Mouse (Mus musculus) liver, embryonic 12.5 days (tissue): Measurements from ENCODE around the gene Ykt6. TPM values are rescaled to one million over a fixed set of nuclear protein-coding genes. Genes with fewer than 3 reads are reported as not detected.
"Not testable (repeated sequence)": the region's sequence is repeated elsewhere in the genome, so short reads cannot be mapped to it uniquely, and the experiment has no call there.

Experiments used
- ATAC-seq: fragments of 200-750 bp; cut with Nextera tagmentation; 2 replicates; pipeline ENCODE4 v1.8.0; 2017; ENCODE audit warnings: moderate number of reproducible peaks, mild to moderate bottlenecking, moderate library complexity
- H3K27ac ChIP-seq: fragments of 300-500 bp; sonication (generic); 2 replicates; pipeline ENCODE4 v1.5.1; 2016; ENCODE audit warnings: mild to moderate bottlenecking
- H3K27me3 ChIP-seq: fragments of 300-500 bp; sonication (generic); replicated peaks from 2 replicates; pipeline ENCODE4 v1.6.1; 2016; ENCODE audit warnings: mild to moderate bottlenecking, moderate library complexity
- H3K36me3 ChIP-seq: fragments of 300-500 bp; sonication (generic); 2 replicates; pipeline ENCODE4 v1.6.1; 2016; ENCODE audit warnings: mild to moderate bottlenecking, moderate library complexity
- H3K4me1 ChIP-seq: fragments of 300-500 bp; sonication (generic); 2 replicates; pipeline ENCODE4 v1.6.1; 2016
- H3K4me2 ChIP-seq: fragments of 300-500 bp; sonication (generic); 2 replicates; pipeline ENCODE4 v1.6.1; 2016; ENCODE audit warnings: mild to moderate bottlenecking, moderate library complexity
- H3K4me3 ChIP-seq: fragments of 300-500 bp; sonication (generic); 2 replicates; pipeline ENCODE4 v1.5.1; 2016; ENCODE audit warnings: mild to moderate bottlenecking, moderate library complexity
- H3K9ac ChIP-seq: fragments of 300-500 bp; sonication (generic); 2 replicates; pipeline ENCODE4 v1.6.1; 2016; ENCODE audit warnings: mild to moderate bottlenecking, moderate library complexity
- H3K9me3 ChIP-seq: fragments of 300-500 bp; sonication (generic); replicated peaks from 2 replicates; pipeline ENCODE4 v1.6.1; 2016; ENCODE audit warnings: mild to moderate bottlenecking, moderate library complexity
- WGBS: fragments of 180-500 bp; shearing (Covaris S2); methylation state at CpG from one replicate; pipeline ENCODE4 v1.1.7; 2016; ENCODE audit not compliant: insufficient replicate concordance; 5-methylcytosine and 5-hydroxymethylcytosine counted together
- polyA plus RNA-seq: library from polyadenylated mRNA; unstranded; fragments of >200 nt; fragmentation: Nextera tagmentation; extraction: Ambion mirVana; gene quantifications from 2 replicates; pipeline ENCODE4 v1.2.1, GENCODE M21; 2016

Gene Ykt6
- polyA plus RNA-seq, 1 experiment from 2014 or later: 25.7 TPM

GRCm38 (mm10) chr11:5919606-5920005 is 35.9 kb upstream of the Ykt6 start:
- Histone ChIP-seq H3K9me3 (no peaks in the 10 kb centered on the region), H3K27ac (no peak overlapping the region), H3K9ac (no peak overlapping the region), H3K4me3 (no peak overlapping the region), H3K4me2 (no peak overlapping the region), H3K4me1 (peaks cover 9% of the 10 kb centered on the region), H3K36me3 (no peaks in the 10 kb centered on the region), H3K27me3 (peaks cover 16% of the 10 kb centered on the region; the same call in 1 of the 2 replicates)
- 71% methylated on average over 4 of the region's 4 CpGs for WGBS
- peak; percentile 67 for ATAC-seq

GRCm38 (mm10) chr11:5920323-5920960 is 35.1 kb upstream of the Ykt6 start:
- ATAC-seq: peak; percentile 71
- Histone ChIP-seq H3K27me3 (0 out of 2 replicates have a peak, but pooled peaks cover 10% of the 10 kb centered on the region), H3K4me1 (peaks cover 9% of the 10 kb centered on the region), H3K9me3 (no peaks in the 10 kb centered on the region), H3K36me3 (no peaks in the 10 kb centered on the region), H3K27ac (no peak overlapping the region), H3K4me2 (peak overlapping the region; percentile 28; the same call in 1 of the 2 replicates), H3K4me3 (no peak overlapping the region), H3K9ac (no peak overlapping the region)
- 30% methylated on average over 17 of the region's 17 CpGs for WGBS

DNA sequence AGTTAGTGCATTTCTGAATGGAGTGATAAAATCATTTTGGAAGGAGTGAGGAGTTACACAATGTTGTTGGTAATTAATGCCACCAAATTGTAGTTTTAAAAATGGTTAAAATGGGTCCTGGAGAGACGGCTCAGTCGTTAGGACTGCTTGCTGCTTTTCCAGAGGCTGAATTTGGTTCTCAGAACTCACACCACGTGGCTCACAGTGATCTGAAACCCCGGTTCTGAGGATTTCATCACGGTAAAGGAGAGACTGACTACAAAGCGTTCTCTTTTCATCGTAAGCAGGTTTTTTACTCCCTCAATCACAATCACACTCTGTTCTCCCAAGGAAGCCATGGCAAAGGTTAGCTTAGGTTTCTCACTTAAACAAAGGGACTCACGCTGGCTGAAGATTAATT is 30.8 kb upstream of the Ykt6 start:
- Histone ChIP-seq H3K27me3 (peaks cover 10% of the 10 kb centered on the region; the same call in 1 of the 2 replicates), H3K9me3 (no peaks in the 10 kb centered on the region), H3K36me3 (no peaks in the 10 kb centered on the region), H3K4me1 (peaks cover 9% of the 10 kb centered on the region), H3K4me2 (no peak overlapping the region), H3K27ac (no peak overlapping the region), H3K9ac (no peak overlapping the region), H3K4me3 (no peak overlapping the region)
- WGBS: 59% methylated on average over 8 of the region's 8 CpGs
- ATAC-seq: no peak

DNA sequence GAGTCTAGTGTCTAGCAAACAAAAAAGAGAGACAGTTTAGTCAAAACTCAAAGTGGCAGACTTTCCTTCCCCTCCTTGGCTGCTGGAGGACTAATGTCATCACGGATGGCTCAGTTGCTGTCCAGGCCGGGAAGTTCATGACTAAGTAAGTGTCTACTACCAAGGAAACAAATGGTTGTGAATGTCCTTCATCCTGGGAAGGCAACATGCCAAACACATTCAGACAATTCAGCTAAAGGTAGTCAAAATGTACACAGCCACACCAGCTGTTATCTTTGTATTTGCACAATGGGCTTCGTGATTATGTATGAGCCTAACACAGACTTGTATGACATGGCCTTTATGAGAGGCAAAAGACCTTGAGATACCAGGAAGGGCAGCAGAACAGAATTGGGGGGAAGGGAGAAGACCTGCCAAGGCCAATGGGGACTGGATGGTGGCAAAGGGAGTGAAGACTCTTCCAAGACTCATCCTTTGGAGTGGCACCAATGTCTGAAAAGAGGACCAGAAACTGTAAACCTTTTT is 28.7 kb upstream of the Ykt6 start:
- Histone ChIP-seq H3K4me1 (no peaks in the 10 kb centered on the region), H3K27me3 (peaks cover 3% of the 10 kb centered on the region; the same call in 1 of the 2 replicates), H3K9ac (no peak overlapping the region), H3K4me3 (no peak overlapping the region), H3K4me2 (no peak overlapping the region), H3K27ac (no peak overlapping the region), H3K36me3 (no peaks in the 10 kb centered on the region), H3K9me3 (no peaks in the 10 kb centered on the region)
- 60% methylated on average over 3 of the region's 3 CpGs for WGBS
- ATAC-seq: no peak

- H3K9ac ChIP-seq: no peak overlapping the region
- 40% methylated on average over 1 of the region's 1 CpGs for WGBS
- no peak for ATAC-seq
- H3K27me3 ChIP-seq: no peaks in the 10 kb centered on the region; the same call in 1 of the 2 replicates
- no peak overlapping the region for H3K4me3 ChIP-seq
- no peaks in the 10 kb centered on the region for H3K4me1 ChIP-seq
- no peaks in the 10 kb centered on the region for H3K36me3 ChIP-seq
- H3K9me3 ChIP-seq: no peaks in the 10 kb centered on the region
- no peak overlapping the region for H3K27ac ChIP-seq
- H3K4me2 ChIP-seq: no peak overlapping the region
These were observed 24.9 kb upstream of the Ykt6 start for GRCm38 (mm10) chr11:5930578-5930977.

GRCm38 (mm10) chr11:5931947-5932346 is 23.5 kb upstream of the Ykt6 start:
- not testable (repeated sequence) for H3K4me1 ChIP-seq, H3K36me3 ChIP-seq, H3K4me2 ChIP-seq, ATAC-seq, H3K9me3 ChIP-seq, H3K4me3 ChIP-seq, H3K27ac ChIP-seq, H3K27me3 ChIP-seq, H3K9ac ChIP-seq
- WGBS: 70% methylated on average over 6 of the region's 6 CpGs

GRCm38 (mm10) chr11:5934531-5934930 is 21.0 kb upstream of the Ykt6 start:
- H3K4me3 ChIP-seq, H3K27ac ChIP-seq, H3K4me2 ChIP-seq, H3K9ac ChIP-seq, H3K4me1 ChIP-seq, H3K9me3 ChIP-seq, H3K27me3 ChIP-seq, ATAC-seq, H3K36me3 ChIP-seq: not testable (repeated sequence)
- 89% methylated on average over 11 of the region's 11 CpGs for WGBS

- no peak overlapping the region for H3K4me3 ChIP-seq
- no peaks in the 10 kb centered on the region for H3K9me3 ChIP-seq
- H3K4me2 ChIP-seq: no peak overlapping the region
- 0 out of 2 replicates have a peak, but pooled peaks cover 10% of the 10 kb centered on the region for H3K27me3 ChIP-seq
- no peaks in the 10 kb centered on the region for H3K36me3 ChIP-seq
- WGBS: 75% methylated on average over 6 of the region's 6 CpGs
- no peak for ATAC-seq
- no peaks in the 10 kb centered on the region for H3K4me1 ChIP-seq
- no peak overlapping the region for H3K9ac ChIP-seq
- H3K27ac ChIP-seq: no peak overlapping the region
These were observed 12.5 kb upstream of the Ykt6 start for GRCm38 (mm10) chr11:5942966-5943365.

DNA sequence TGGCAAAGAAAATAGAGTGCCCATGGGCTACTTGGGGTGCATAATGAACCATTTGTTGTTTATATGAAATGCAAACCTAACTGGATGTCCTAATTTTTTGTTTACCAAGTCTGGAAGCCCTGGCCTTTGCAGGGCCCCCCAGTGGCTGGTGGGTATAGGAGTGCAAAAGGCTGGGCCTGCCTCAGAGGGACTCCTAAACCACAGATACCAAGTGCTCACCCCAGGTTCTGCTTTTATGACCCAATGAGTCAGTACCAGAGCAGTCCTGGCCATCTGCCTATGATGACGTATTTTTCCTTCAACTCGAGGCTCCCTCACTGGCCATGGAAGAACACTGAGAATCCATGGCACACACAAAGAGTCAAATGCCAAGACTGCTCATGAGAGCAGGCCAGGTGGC is 10.4 kb upstream of the Ykt6 start:
- peaks cover 18% of the 10 kb centered on the region; the same call in 1 of the 2 replicates for H3K27me3 ChIP-seq
- H3K9me3 ChIP-seq: no peaks in the 10 kb centered on the region
- no peak overlapping the region for H3K27ac ChIP-seq
- no peak for ATAC-seq
- H3K9ac ChIP-seq: no peak overlapping the region
- no peak overlapping the region for H3K4me2 ChIP-seq
- 49% methylated on average over 2 of the region's 2 CpGs for WGBS
- no peaks in the 10 kb centered on the region for H3K4me1 ChIP-seq
- H3K36me3 ChIP-seq: no peaks in the 10 kb centered on the region
- H3K4me3 ChIP-seq: no peak overlapping the region

DNA sequence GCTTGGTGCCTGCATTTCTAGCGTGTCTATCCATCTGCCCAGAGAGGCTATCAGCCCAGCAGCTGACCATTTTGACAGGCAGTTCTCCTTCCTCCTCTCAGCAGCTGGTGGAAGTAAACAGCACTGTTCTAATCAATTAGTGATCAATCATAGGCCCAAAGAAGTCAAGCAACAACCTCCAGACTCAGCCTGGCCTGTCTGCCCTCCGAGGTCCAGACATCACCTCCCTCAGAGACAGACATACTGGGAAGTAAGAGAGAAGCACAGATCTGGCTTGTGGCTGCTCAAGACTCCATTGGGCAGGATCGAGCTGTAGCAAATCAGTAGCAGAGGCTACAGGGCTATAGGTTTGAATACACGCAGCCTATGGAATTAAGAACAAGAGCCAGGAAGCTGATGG is 7.7 kb upstream of the Ykt6 start:
- Histone ChIP-seq H3K4me2 (no peak overlapping the region), H3K9ac (no peak overlapping the region), H3K36me3 (no peaks in the 10 kb centered on the region), H3K4me3 (no peak overlapping the region), H3K4me1 (no peaks in the 10 kb centered on the region), H3K9me3 (no peaks in the 10 kb centered on the region), H3K27me3 (peaks cover 12% of the 10 kb centered on the region; the same call in 1 of the 2 replicates), H3K27ac (no peak overlapping the region)
- no peak for ATAC-seq
- WGBS: 37% methylated on average over 4 of the region's 4 CpGs

DNA sequence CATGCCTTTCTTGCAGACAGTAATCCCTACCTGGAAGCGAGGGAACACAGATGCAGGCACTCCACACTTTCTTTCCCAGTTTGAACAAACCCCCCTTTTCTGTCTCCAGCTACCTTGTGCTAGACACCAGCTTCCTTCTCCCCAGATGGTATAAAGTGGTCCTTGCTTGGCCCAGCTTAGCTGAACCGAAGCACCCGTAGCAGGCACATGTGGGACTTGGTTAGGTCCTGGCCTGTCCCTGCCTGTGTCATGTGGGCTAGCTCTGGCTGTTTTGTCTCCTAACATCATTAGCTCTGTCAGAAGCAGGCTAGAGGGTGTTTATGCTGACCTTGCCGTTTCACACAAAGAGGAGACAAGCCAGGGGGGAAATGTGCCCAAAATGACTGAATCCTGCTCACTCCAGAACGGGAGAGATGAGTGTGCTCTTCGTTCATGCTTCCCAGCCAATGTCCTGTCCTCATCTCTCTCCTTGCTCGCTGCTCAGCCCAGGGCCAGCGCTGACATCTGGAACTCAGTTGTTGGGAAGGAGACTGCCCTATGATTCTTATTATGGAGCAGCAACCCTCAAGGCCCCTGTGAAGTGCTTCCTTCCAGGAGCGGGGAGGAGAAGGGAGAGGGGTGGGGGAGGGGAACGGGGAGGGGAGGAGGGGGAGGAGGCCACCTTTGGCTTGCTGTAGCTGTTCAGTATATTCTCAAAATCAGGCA is 6.8 kb upstream of the Ykt6 start:
- H3K9me3 ChIP-seq: no peaks in the 10 kb centered on the region
- H3K27me3 ChIP-seq: peaks cover 12% of the 10 kb centered on the region; the same call in 1 of the 2 replicates
- no peak overlapping the region for H3K27ac ChIP-seq
- H3K4me3 ChIP-seq: no peak overlapping the region
- 38% methylated on average over 10 of the region's 10 CpGs for WGBS
- H3K4me1 ChIP-seq: no peaks in the 10 kb centered on the region
- H3K36me3 ChIP-seq: no peaks in the 10 kb centered on the region
- no peak for ATAC-seq
- H3K9ac ChIP-seq: no peak overlapping the region
- no peak overlapping the region for H3K4me2 ChIP-seq

DNA sequence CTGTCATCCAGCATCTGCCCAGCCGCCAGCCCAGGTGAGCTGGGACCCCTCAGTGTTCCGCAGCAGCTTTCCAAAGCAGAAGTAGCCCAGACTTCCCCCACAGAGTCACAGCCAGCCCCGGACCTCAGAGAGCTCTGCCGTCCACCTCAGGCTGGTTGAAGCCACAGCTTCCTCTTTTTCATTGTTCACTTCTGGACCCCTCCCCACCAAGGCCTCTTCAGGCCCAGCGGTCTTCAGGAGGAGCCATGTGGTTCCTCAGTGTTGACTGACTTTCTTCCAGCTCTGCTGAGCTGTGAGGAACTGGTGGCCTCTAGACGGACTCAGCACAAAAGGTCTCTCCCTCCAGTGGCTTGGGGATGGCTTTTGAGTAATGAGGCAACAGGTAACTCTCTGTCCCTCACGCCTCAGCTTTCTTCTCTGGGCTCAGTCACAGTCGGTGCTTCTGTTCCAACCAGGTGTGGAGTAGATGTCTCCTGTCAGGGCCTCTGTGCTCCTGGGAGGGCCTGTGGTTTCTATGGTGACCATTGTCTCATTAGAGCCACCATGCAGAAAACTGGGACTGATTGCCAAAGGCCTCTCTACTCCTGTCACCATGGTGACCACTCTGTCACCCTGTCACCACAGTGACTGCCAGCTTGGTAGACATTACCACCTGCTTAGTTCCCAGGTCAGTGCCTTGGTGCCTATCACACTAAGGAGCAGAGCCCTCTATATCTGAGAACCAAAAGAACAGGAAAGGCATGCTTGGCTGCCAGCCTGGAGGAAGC is 5.7 kb upstream of the Ykt6 start, which contains the start of gene Gck:
Gene Gck (minus strand): TSS at position 496 of the 767 bp plus-strand sequence.
- Histone ChIP-seq H3K27me3 (peaks cover 12% of the 10 kb centered on the region; the same call in 1 of the 2 replicates), H3K27ac (no peak within 1 kb of the TSS), H3K4me2 (no peak within 1 kb of the TSS), H3K9me3 (no peaks in the 10 kb centered on the region), H3K9ac (no peak within 1 kb of the TSS), H3K4me3 (no peak within 1 kb of the TSS), H3K4me1 (peaks cover 5% of the 10 kb centered on the region), H3K36me3 (no peaks in the 10 kb centered on the region)
- peak; percentile 49; the same call in 1 of the 2 replicates for ATAC-seq
- 18% methylated on average over 8 of the region's 8 CpGs for WGBS
